Comparison of ENCODE assay signal across 1 mouse cellular context in genomic region chr7:90210947-90211346, GRCm38 (mm10).
TF ChIP-seq lines count a peak whose summit lies in the region.

No protein-coding gene starts in this region.

TF ChIP-seq in CH12.LX, 34 proteins besides CTCF, POLR2A, EP300 and RAD21 (continued from another document):
- no peak for TF ChIP-seq CHD1 (IDR thresholded peaks at IDR 0.05; ENCODE audit: low read depth, low read length)
